Mouse (Mus musculus): Measurements from ENCODE around the gene Manf. TPM values are rescaled to one million over a fixed set of nuclear protein-coding genes. Genes with fewer than 3 reads are reported as not detected.
A peak's percentile ranks its signal among the peaks of the same experiment; 100 is the strongest.

Gene Manf
- polyA plus RNA-seq, 1 experiment from 2014 or later: 153 TPM

DNA sequence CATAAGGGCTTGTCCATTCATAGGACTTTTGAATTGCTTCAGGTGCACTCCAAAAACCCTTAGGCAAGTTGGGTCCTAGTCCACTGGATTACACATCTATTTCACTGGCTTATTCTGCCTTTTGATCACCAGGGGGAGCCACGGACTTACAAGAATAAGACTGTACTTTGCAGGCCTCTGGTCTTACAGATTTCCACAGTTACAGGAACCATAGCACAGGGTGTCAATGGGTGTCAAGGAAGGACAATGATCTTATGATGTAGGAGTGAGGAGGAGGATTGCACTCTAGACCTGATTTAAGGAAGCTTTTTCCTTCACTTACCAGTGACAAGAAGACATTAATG lies 12.0 kb upstream of the Manf start:
- Histone ChIP-seq H3K4me1 (ENCODE audit: control insufficient read depth in 2 of 2, insufficient read depth in 2 of 2, low read length in 2 of 2) (no peaks in the 10 kb centered on the region), H3K27me3 (ENCODE audit: control insufficient read depth, insufficient read depth, low read length) (no peaks in the 10 kb centered on the region), H3K9me3 (ENCODE audit: control insufficient read depth, low read length) (no peaks in the 10 kb centered on the region), H3K9ac (ENCODE audit: low read length) (no peak overlapping the region), H3K27ac (replicated peaks in 1 of 2; ENCODE audit: control insufficient read depth in 1 of 2, insufficient read depth in 1 of 2, low read depth in 2 of 2, low read length in 2 of 2) (no peak overlapping the region), H3K4me3 (ENCODE audit: control insufficient read depth in 1 of 2, insufficient read depth in 1 of 2, low read depth in 1 of 2, low read length in 2 of 2) (no peak overlapping the region), H3K4me2 (ENCODE audit: low read length) (no peak overlapping the region), H3K36me3 (ENCODE audit: control insufficient read depth, insufficient read depth, low read length) (no peaks in the 10 kb centered on the region)
- 5% methylated on average over 1 of the region's 1 CpGs for WGBS
- no peak for ATAC-seq (ENCODE audit: insufficient number of reproducible peaks, insufficient read depth, low FRiP score, low read depth)

DNA sequence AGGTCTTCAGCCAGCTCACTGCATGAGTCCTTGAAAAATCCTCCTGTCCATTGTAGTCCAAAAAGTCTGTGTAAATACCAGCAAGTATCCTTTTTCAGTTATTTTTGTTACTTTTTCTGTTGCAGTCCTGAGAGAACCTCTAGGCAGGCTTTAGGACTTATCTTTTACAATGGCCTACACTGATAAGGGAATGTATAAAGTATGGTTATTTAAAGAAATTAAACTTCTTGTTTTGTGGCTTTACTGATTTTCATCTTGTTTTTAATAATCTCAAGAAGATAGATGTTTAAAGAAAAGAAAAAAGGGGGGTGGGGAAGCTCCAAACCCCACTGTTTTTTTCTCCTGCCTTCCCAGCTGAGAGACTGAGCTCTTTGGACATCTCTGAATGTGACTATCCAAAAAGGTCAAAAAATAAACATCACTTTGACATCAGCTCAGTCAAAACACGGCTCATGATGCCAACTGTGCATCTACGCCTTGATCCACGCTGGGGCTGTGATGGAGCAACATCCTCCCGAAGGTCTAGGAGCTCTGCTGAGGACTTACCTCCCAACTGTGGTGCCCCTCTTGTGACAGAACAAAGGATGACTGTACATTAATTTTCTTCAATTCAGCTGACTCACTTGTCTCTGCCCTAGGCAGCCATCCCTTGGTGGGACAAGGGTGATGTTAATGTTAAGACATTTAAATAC lies 11.5 kb upstream of the Manf start:
- no peak overlapping the region for H3K4me3 ChIP-seq (ENCODE audit: control insufficient read depth in 1 of 2, insufficient read depth in 1 of 2, low read depth in 1 of 2, low read length in 2 of 2)
- no peaks in the 10 kb centered on the region for H3K27me3 ChIP-seq (ENCODE audit: control insufficient read depth, insufficient read depth, low read length)
- no peak overlapping the region for H3K9ac ChIP-seq (ENCODE audit: low read length)
- no peaks in the 10 kb centered on the region for H3K36me3 ChIP-seq (ENCODE audit: control insufficient read depth, insufficient read depth, low read length)
- H3K9me3 ChIP-seq (ENCODE audit: control insufficient read depth, low read length): no peaks in the 10 kb centered on the region
- no peak overlapping the region for H3K27ac ChIP-seq (replicated peaks in 1 of 2; ENCODE audit: control insufficient read depth in 1 of 2, insufficient read depth in 1 of 2, low read depth in 2 of 2, low read length in 2 of 2)
- H3K4me2 ChIP-seq (ENCODE audit: low read length): no peak overlapping the region
- no peak for ATAC-seq (ENCODE audit: insufficient number of reproducible peaks, insufficient read depth, low FRiP score, low read depth)
- no peaks in the 10 kb centered on the region for H3K4me1 ChIP-seq (ENCODE audit: control insufficient read depth in 2 of 2, insufficient read depth in 2 of 2, low read length in 2 of 2)
- WGBS: 59% methylated on average over 4 of the region's 4 CpGs

DNA sequence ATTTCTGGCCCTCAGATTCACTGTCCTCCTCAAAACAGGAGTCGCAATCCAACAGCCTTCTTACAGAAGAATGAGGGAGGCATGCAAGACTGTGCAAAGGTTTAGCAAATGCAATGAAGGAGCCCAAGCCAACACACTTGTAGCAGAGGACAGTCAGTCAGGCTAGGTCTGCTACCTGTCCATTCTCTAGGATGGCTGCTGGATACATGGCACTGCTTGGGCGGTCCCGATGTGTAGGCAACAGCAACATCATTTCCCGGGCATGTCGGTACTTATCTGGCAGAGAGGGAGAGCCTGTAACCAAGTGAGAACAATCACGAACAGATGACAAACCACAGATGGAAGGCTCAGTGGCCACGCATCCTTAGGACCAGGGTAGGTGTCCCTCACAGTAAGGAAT lies 9.8 kb upstream of the Manf start:
- Histone ChIP-seq H3K4me3 (ENCODE audit: control insufficient read depth in 1 of 2, insufficient read depth in 1 of 2, low read depth in 1 of 2, low read length in 2 of 2) (no peak overlapping the region), H3K27ac (replicated peaks in 1 of 2; ENCODE audit: control insufficient read depth in 1 of 2, insufficient read depth in 1 of 2, low read depth in 2 of 2, low read length in 2 of 2) (no peak overlapping the region), H3K27me3 (ENCODE audit: control insufficient read depth, insufficient read depth, low read length) (no peaks in the 10 kb centered on the region), H3K4me1 (ENCODE audit: control insufficient read depth in 2 of 2, insufficient read depth in 2 of 2, low read length in 2 of 2) (no peaks in the 10 kb centered on the region), H3K4me2 (ENCODE audit: low read length) (no peak overlapping the region), H3K9me3 (ENCODE audit: control insufficient read depth, low read length) (no peaks in the 10 kb centered on the region), H3K36me3 (ENCODE audit: control insufficient read depth, insufficient read depth, low read length) (no peaks in the 10 kb centered on the region), H3K9ac (ENCODE audit: low read length) (no peak overlapping the region)
- 80% methylated on average over 7 of the region's 7 CpGs for WGBS
- no peak for ATAC-seq (ENCODE audit: insufficient number of reproducible peaks, insufficient read depth, low FRiP score, low read depth)

DNA sequence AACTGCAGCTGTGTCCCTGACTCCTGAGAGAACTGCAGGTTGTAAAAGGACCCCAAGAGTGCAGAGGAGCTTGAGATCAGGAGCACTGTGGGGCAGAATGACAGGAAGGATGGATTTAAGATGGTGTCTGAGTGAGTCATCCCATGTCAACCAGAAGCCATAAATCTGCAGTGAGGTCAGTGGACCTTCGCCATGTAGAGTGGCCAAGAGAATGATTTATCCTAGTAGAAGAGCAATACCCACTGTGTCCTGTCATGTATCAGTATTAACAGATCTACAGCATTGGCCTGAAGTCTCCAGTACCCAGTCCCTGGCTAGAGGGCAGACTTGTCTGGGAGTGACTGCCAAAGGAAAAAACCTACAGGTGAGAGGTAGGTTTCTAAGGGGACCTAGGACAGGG lies 7.1 kb upstream of the Manf start:
- 75% methylated on average over 1 of the region's 1 CpGs for WGBS
- Histone ChIP-seq H3K4me1 (ENCODE audit: control insufficient read depth in 2 of 2, insufficient read depth in 2 of 2, low read length in 2 of 2) (no peaks in the 10 kb centered on the region), H3K27me3 (ENCODE audit: control insufficient read depth, insufficient read depth, low read length) (no peaks in the 10 kb centered on the region), H3K9me3 (ENCODE audit: control insufficient read depth, low read length) (no peaks in the 10 kb centered on the region), H3K9ac (ENCODE audit: low read length) (no peak overlapping the region), H3K36me3 (ENCODE audit: control insufficient read depth, insufficient read depth, low read length) (no peaks in the 10 kb centered on the region), H3K27ac (replicated peaks in 1 of 2; ENCODE audit: control insufficient read depth in 1 of 2, insufficient read depth in 1 of 2, low read depth in 2 of 2, low read length in 2 of 2) (no peak overlapping the region), H3K4me2 (ENCODE audit: low read length) (no peak overlapping the region), H3K4me3 (ENCODE audit: control insufficient read depth in 1 of 2, insufficient read depth in 1 of 2, low read depth in 1 of 2, low read length in 2 of 2) (no peak overlapping the region)
- no peak for ATAC-seq (ENCODE audit: insufficient number of reproducible peaks, insufficient read depth, low FRiP score, low read depth)

DNA sequence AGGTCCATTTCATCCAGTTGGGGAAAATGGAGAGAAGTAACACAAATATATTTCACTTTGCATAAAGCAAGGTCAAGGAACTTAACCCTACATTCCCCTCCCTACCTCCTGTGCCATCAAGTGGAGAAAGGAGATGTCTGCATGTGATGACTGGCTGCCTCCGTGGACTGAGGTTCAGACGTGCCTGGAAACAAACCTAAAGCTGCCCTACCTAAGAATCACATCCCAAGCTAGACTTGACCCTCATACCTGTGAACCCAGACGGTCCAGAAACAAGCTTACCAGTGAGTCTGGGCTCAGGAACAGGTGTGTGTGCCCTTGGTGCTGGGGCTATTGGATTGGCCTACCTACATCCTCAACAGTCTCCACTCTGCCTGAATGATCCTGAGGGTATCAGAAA lies 1.5 kb upstream of the Manf start:
- no peaks in the 10 kb centered on the region for H3K9me3 ChIP-seq (ENCODE audit: control insufficient read depth, low read length)
- no peak for ATAC-seq (ENCODE audit: insufficient number of reproducible peaks, insufficient read depth, low FRiP score, low read depth)
- peaks cover 24% of the 10 kb centered on the region for H3K36me3 ChIP-seq (ENCODE audit: control insufficient read depth, insufficient read depth, low read length)
- no peak overlapping the region for H3K27ac ChIP-seq (replicated peaks in 1 of 2; ENCODE audit: control insufficient read depth in 1 of 2, insufficient read depth in 1 of 2, low read depth in 2 of 2, low read length in 2 of 2)
- no peaks in the 10 kb centered on the region for H3K27me3 ChIP-seq (ENCODE audit: control insufficient read depth, insufficient read depth, low read length)
- peaks cover 9 to 11% of the 10 kb centered on the region in 2 experiments for H3K4me1 ChIP-seq (ENCODE audit: control insufficient read depth in 2 of 2, insufficient read depth in 2 of 2, low read length in 2 of 2)
- H3K4me3 ChIP-seq (ENCODE audit: control insufficient read depth in 1 of 2, insufficient read depth in 1 of 2, low read depth in 1 of 2, low read length in 2 of 2): no peak overlapping the region
- no peak overlapping the region for H3K9ac ChIP-seq (ENCODE audit: low read length)
- WGBS: 62% methylated on average over 3 of the region's 3 CpGs
- no peak overlapping the region for H3K4me2 ChIP-seq (ENCODE audit: low read length)

DNA sequence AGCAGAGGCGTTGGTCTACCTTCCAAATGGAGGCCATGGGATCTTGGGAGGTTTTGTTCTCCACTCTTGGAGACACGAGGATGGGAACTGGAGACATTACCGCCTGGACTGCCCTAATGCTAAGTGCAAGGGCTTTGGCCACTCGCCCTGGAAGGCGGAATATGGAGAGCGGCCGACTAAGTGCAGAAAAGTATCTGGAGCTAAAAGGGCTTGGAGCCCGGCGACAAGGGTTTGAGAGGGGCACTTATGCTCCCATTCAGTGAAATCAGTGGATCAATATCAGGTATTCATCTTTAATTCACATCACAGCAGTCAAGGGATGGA lies 735 bp upstream of the Manf start:
- Histone ChIP-seq H3K4me1 (ENCODE audit: control insufficient read depth in 2 of 2, insufficient read depth in 2 of 2, low read length in 2 of 2) (peaks cover 10 to 12% of the 10 kb centered on the region in 2 experiments), H3K4me2 (ENCODE audit: low read length) (peak overlapping the region; percentile 92), H3K27me3 (ENCODE audit: control insufficient read depth, insufficient read depth, low read length) (no peaks in the 10 kb centered on the region), H3K9ac (ENCODE audit: low read length) (peak overlapping the region; percentile 86), H3K27ac (replicated peaks in 1 of 2; ENCODE audit: control insufficient read depth in 1 of 2, insufficient read depth in 1 of 2, low read depth in 2 of 2, low read length in 2 of 2) (peak overlapping the region; percentile 94), H3K4me3 (ENCODE audit: control insufficient read depth in 1 of 2, insufficient read depth in 1 of 2, low read depth in 1 of 2, low read length in 2 of 2) (peak overlapping the region; percentile 70 to 73), H3K9me3 (ENCODE audit: control insufficient read depth, low read length) (no peaks in the 10 kb centered on the region), H3K36me3 (ENCODE audit: control insufficient read depth, insufficient read depth, low read length) (peaks cover 32% of the 10 kb centered on the region)
- WGBS: under 1% methylated on average over 9 of the region's 9 CpGs
- no peak for ATAC-seq (ENCODE audit: insufficient number of reproducible peaks, insufficient read depth, low FRiP score, low read depth)

DNA sequence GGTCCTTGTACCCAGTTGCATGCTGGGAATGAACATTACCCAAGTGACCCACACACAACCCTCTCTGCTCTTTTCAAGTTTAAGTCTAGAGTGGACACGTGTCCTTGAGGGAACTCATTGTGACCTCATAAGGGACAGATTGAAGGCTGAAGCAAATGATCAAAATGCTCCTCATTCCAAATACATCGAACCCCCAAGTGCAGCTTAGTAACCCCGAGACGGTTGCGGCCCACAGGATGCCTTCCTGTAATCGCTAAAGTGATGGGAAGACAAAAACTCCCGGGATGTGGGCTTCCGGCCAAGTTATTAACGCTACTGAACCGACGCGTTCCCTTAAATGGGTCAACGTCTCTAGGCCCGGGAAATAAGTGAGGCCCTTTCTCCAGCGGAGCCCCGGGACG lies 438 bp downstream of the Manf start:
- no peaks in the 10 kb centered on the region for H3K9me3 ChIP-seq (ENCODE audit: control insufficient read depth, low read length)
- H3K4me2 ChIP-seq (ENCODE audit: low read length): peak overlapping the region; percentile 79
- H3K27ac ChIP-seq (replicated peaks in 1 of 2; ENCODE audit: control insufficient read depth in 1 of 2, insufficient read depth in 1 of 2, low read depth in 2 of 2, low read length in 2 of 2): peak overlapping the region; percentile 56 to 80
- H3K27me3 ChIP-seq (ENCODE audit: control insufficient read depth, insufficient read depth, low read length): no peaks in the 10 kb centered on the region
- no peak for ATAC-seq (ENCODE audit: insufficient number of reproducible peaks, insufficient read depth, low FRiP score, low read depth)
- H3K4me3 ChIP-seq (ENCODE audit: control insufficient read depth in 1 of 2, insufficient read depth in 1 of 2, low read depth in 1 of 2, low read length in 2 of 2): peak overlapping the region; percentile 71 to 73
- WGBS: under 1% methylated on average over 17 of the region's 17 CpGs
- peak overlapping the region; percentile 87 for H3K9ac ChIP-seq (ENCODE audit: low read length)
- H3K4me1 ChIP-seq (ENCODE audit: control insufficient read depth in 2 of 2, insufficient read depth in 2 of 2, low read length in 2 of 2): peaks cover 11 to 14% of the 10 kb centered on the region in 2 experiments
- H3K36me3 ChIP-seq (ENCODE audit: control insufficient read depth, insufficient read depth, low read length): peaks cover 33% of the 10 kb centered on the region

Data from heart, embryonic 14.5 days (tissue).